Mouse (Mus musculus) layer of hippocampus, postnatal 14 days (tissue): Measurements from ENCODE around the gene Sgce. TPM values are rescaled to one million over a fixed set of nuclear protein-coding genes. Genes with fewer than 3 reads are reported as not detected.
"Not testable (repeated sequence)": the region's sequence is repeated elsewhere in the genome, so short reads cannot be mapped to it uniquely, and the experiment has no call there.

Experiments
- DNase-seq, 2 experiments: peaks; one replicate each; pipeline ENCODE4 v3.0.0; 2021 to 2022; ENCODE audit warnings: low spot score in 2 of 2, mixed read lengths in 1 of 2
- total RNA-seq, 2 experiments: library from RNA; stranded (reverse); gene quantifications; 2 replicates each; pipeline ENCODE4 v1.2.3; 2021

The Sgce gene
- total RNA-seq, 2 experiments from 2014 or later: 28.7 to 31.3 TPM

GRCm38 (mm10) chr6:4655466-4655865 is 91.5 kb downstream of the Sgce start:
- DNase-seq: no peak

GRCm38 (mm10) chr6:4653741-4654140 is 93.3 kb downstream of the Sgce start:
- DNase-seq: not testable (repeated sequence)

GRCm38 (mm10) chr6:4652596-4653134 is 94.3 kb downstream of the Sgce start:
- DNase-seq: peak in 1 of 2 experiments; percentile 3

GRCm38 (mm10) chr6:4647351-4647750 is 99.7 kb downstream of the Sgce start:
- DNase-seq: no peak

- no peak for DNase-seq
These were observed 104.9 kb downstream of the Sgce start for GRCm38 (mm10) chr6:4642068-4642467.

- DNase-seq: no peak
These were observed 112.2 kb downstream of the Sgce start for GRCm38 (mm10) chr6:4634804-4635203.

- no peak for DNase-seq
These were observed 113.8 kb downstream of the Sgce start for GRCm38 (mm10) chr6:4633189-4633588.

GRCm38 (mm10) chr6:4631464-4631863 is 115.5 kb downstream of the Sgce start:
- DNase-seq: no peak

Other genes starting within 250 kb of the Sgce start
- 10 to 100 TPM; 35.9 to 51.1 TPM for gene Col1a2, start 242.4 kb downstream of the Sgce start, total RNA-seq
- gene Casd1, start 146.4 kb downstream of the Sgce start, total RNA-seq: 10 to 100 TPM; 44.8 to 47.4 TPM
- gene Peg10, start 99 bp upstream of the Sgce start, total RNA-seq: 1 to 10 TPM; 7.0 to 7.9 TPM
- 100 to 1,000 TPM; 111 to 117 TPM for gene Ppp1r9a, start 155.7 kb upstream of the Sgce start, total RNA-seq